Mouse (Mus musculus): ENCODE results near the gene Lpcat2.
"Not testable (repeated sequence)": the region's sequence is repeated elsewhere in the genome, so short reads cannot be mapped to it uniquely, and the experiment has no call there.

Lpcat2 gene

DNA sequence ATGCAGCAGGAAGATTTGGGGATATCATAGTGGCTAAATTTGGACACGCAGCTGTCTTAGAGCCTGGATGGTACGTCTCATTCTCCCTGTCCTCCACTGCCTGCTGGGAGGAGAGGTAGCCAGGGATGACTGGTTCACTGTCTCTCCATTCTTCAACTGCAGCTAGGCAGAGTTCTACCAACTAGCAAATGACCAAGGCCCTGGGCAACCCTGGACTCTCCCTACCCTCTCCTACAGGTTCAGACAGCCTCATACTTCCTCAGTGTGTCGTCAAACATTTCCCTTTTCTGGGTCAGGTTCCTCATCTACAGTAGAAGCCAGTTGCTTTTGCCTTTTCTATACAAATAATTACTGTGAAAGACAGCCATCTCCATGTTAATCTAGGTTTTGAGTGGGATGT is 466 bp upstream of the Lpcat2 start:
- no peak for DNase-seq

DNA sequence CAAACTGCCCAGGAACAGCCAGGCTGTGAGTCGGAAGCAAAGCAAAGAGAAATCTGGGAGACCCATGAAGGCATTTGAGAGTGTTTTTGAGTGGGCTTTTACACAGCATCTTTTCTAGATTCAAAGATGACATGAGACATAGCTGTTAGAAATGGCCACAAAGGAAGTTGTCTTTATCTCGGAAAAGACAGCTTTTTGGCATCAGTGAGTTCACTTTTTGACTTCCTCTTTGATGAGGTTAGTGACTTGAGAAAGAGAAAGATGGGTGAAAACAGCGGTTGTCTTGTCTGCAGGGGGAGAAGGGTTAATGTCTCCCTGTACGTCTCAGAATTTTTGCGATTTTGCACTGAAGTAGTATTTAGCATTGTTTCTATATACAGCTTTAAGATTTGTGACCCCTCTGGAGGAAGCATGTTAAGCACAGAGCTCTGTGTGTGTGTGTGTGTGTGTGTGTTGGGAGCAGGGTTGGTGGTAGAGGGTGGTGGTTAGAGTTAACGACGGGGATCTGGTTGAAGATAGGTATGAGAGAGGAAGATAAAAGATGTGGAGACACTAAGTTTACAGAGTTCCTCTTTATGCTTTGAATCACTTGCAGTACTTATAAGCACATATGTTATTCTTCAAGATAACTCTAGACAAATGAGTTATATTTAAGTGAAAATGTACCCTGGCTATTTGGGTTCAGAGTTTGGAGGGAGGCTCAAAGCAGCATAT is 1.3 kb downstream of the Lpcat2 start:
- no peak for DNase-seq

DNA sequence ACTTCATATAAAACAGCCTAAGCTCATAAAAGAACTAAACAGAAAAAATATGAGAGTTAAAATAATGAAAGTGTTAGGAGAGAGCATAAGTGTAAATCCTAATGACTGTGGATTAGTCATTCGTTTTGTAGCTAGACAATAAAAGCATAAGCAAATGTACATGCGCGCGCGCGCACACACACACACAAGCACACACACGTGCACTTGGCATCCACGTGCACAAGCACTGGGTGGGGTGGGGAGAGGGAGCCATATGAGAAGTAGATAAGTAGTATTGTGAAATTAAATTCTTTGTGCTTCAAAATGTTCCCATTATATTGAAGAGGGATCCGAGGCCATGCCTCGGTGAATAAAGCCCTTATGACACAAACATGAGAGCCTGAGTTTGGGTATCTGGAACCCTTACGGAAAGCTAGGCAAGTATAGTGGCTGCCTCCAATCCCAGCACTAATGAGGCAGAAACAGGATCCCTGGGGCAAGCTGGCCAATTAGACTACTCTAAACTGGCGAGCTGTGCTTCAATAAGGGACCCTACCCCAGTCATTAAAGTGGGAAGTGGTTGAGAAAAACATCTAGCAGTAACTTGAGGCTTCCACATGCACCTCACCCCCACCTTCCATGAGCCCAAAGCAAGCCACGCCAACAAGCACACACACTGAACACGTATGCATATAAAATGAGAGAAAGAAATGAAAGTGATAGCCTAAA is 3.5 kb downstream of the Lpcat2 start:
- DNase-seq = no peak

DNA sequence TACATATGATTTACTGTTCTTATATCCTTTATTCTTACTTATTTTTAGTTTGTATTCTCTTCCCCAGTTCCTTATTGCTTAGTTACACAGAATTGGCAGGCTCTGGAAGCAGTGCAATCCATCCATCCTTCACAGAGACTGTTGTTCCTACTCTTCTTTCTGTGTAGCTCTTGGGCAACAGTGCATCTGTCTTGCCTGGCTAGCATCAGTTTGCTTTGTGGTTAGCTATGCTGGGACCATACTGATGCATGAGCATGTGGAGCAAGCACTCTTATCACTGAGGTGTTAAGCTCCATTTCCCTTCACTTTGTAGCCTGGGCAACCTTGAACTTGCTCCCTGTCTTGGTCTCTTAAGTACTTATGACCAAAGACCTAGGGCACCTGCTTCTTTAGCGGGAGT is 6.8 kb downstream of the Lpcat2 start:
- DNase-seq = no peak

DNA sequence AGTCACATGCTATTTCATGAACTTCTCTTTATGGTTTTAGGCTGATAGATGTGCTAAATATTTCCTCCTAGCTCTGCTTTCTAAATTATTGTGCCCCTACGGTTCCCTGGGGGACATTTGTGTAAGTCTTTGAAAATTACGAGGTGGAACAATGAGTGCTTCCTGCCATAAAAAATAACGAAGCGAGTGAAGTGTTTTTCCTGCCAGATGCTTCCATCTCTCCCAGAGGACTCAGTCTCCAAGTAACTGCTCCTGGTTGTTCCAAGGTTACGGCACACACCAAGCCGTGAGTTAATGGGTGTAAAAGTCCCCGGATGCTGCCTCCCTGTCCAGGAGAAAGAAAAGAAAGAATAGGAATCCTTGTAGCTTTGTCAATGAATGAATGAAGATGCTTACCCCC is 15.1 kb downstream of the Lpcat2 start:
- no peak for DNase-seq

DNA sequence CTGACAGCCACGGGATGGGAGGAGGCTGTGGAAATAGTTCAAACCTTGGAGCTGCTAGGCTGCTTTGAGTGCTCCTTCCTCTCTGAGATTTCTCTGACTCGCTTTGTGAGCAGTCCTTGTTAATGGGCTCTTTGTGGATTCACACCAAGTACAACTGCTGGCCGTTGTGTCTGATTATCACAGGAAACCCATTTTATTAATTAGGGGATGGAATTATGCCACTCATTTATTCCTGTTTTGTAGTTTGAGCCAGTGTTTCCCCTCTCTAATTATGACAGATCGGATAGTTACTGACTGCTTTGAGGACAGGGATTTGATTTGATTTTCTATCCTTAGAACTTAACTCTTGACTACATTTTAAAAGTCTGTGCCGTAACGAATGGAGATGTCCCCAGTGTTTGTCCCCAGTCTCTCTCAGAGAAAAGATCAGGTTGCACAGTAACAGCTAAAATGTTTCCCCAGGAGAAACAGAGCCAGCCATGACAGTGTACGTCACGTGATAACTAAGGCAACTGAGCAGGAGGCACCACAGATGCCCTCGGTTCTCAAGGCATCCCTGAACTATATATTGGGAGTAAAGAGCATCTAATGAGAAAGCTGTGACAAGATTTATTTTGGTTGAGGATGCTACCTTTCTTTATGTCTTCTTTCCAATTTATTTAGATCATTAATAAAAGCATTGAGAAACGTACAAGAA is 17.1 kb downstream of the Lpcat2 start:
- DNase-seq = no peak

DNA sequence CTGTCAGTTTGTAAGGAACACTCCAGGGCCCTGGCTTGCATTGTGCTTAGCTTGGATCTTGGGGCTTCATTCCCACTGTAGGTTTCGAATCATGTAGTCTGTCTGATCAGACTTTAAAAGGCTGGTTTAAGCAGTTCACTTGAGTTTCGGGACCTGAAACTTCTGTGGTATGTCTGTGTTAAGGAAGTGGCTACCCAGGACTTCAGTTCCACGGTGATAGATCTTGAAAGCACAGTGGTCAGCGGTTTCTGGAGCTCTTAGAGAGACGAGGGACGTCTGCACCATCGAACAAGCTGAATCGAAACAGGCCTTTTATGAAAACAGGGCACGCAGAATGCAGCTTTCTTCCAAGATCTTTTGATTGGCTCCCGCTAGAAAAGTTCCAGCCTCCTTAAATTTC is 20.7 kb downstream of the Lpcat2 start:
- DNase-seq = no peak

DNA sequence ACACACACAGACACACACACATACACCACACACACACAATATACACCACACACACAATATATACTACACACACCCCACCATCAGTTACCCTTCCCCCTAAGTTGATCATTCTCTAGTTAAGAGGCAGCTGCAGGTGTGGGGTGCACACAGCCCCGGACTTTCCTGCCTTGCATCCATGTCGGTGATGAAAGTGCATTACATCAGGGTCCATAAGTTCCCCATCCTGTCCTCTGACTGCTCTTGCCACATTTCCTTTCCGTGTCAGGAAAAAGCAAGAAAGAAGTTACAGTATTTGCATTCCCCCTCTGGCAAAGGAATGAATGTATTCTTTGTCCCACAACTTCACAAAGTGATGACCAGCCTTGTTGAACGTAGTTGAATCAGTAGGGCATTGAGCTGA is 26.1 kb downstream of the Lpcat2 start:
- no peak for DNase-seq

DNA sequence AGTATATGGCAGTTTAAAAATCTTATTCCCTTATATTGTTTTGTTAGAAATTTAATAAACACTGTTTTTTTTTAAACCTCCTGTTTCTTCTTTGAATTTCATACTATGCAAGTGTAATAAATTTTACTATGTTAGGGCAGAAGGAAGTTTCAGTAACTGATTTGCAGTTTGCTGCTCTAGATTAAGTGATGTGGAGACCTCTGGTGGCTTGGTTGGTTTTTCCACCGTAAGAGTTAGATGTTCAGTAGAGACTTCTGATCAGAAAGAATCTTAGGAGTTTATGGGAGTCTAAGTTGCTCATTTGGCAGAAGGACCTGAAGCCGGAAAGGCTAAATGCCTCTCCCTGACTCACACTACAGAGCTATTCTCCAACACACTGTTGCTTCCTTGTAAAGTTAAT is 28.6 kb downstream of the Lpcat2 start:
- DNase-seq = no peak

DNA sequence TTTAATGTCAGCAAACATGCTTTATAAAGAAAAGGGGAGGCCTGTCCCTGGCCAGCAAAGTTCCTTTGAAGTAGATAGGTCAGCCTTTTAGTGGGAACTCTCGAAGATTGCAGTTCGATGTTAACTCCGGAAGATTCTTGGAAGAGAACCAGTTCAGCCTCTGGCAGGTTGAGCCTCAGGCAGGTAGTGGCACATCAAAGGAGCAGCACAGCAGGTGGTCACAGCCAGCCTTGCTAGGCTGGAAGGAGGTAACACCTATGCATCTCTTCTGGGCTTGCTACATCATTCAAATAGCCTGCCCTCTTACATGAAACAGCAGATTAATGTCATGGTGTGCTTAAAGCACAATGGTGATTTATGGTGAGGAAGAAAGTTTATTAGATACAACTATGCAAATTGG is 37.1 kb downstream of the Lpcat2 start:
- DNase-seq = not testable (repeated sequence)

DNA sequence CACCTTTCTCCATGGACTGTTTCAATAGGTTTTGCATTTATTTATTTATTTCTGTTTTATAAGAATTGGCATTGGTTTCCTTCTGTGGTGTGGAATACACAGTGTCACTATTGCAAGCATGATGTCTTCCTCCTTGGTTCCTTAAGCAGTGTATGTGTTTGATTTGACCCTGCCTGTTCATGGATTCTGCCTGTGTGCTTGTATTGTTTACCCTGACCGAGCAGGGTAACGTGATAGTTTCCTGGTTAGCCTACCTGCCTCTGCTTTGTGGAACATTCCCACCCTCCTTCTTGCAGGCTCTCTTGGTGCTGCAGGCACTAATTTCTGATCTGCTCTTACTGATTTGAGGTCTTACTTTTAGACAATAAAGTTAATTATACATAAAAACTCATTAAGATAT is 38.7 kb downstream of the Lpcat2 start:
- no peak for DNase-seq

DNA sequence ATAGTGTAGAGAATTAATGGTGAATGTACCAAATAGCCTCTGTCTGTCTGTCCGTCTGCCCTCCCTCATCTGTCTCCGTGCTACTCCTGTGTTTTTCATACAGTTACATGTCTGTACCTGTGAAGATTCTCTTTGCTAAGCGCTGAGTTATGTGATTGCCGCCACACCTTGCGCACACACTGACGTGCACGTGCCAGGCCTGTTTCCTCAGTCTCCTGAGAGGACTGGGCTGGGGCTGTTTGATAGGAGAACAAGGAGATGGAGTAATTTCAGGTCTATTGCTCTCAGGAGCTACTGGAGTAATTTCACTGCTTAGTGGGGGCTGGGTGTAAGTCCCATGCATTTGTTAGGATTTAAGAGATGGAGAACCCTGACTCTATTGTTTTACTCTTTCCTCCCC is 39.9 kb downstream of the Lpcat2 start:
- DNase-seq = no peak

DNA sequence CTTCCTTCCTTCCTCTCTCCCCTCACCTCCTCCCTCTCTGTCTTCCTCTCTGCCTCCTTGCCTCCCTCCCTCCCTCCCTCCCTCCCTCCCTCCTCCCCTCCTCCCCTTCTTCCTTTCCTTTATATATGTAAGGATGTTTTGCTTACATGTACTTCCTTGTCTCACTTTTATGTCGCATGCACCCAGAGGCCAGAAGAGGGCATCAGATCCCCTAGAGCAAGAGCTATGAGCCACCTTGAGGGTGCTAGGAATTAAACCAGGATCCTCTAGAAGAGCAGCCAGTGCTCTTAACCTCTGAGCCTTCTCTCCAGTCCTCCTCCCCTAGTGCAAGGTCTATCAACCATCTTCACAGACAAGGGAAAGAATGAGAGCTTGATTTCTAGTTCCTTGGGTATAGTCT is 40.9 kb downstream of the Lpcat2 start:
- no peak for DNase-seq

DNA sequence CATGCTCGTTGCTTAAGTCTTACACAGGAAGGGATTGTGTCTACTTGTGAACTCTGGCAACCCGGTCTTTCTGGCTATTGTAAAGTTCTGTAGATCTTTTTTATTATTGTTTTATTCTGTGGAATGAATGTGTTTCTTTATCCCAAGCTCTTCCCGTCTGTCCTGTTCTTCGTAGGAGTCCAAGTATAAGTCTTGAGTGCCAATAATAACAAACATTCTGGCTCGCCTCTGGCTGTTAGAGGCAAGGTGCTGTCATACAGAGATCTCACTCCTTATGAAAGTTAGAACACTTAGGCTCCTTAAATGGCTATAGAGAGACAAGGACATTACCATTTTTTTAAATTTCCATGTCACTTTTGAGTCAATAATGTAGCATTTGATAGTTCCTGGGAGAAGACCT is 41.5 kb downstream of the Lpcat2 start:
- no peak for DNase-seq

DNA sequence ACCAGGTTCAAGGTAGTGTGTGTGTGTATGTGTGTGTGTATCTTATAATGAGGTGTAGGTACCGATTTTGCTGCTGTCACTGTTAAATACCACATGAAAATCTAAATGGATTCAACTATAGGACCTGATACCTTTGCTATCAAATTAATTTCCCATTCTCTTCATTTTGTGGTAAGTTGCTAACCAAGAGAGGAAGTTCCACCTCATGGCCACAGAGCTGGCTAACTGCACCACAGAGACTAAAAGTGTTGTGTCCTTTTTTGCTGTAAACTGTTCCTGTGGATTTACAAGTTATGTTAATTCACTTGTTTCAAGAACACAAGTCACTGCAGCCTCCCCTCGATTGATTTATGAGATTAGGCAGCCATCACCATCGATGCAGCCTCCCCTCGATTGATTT is 42.7 kb downstream of the Lpcat2 start:
- DNase-seq = no peak

DNA sequence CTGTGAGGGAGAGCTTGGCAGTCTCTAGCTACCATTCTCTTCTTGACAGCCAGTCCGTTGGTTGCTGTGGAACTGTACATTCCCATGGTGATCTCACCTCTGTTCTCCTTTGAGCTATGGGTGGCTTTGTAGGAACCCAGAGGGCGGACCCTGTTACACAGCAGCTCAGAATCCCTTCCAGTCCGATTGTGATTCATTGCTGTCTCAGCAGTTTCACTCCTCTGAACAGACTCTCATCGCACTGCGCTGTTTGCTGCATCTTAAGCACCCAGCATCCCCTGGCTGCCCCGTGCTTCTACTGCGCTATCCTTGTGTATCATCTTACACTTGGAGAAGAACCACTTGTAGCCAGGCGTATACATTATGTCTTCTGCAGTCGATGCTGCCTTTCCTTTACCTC is 44.5 kb downstream of the Lpcat2 start:
- DNase-seq = no peak

DNA sequence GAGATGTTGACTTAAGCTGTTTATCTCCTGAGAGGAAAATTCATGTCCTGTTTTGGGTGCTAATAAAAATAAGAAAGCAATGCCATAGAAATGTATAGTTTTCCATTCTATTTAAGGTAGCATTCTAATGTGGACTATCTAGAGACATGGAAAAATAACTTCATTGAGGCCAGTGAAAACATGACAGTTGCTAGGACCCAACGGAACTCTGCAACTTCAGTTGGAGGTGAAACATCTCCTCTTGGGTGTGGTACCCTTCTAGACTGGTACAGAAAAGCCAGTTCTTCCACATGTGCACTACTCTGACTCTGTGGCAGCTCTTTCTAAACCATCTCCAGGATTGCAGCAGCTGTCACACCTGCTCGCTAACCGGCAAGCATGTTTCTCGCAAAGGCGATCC is 46.0 kb downstream of the Lpcat2 start, which contains the start of gene Capns2:
Capns2 (plus strand) TSS at position 301 of the 400 bp plus-strand sequence.
- DNase-seq = no peak

DNA sequence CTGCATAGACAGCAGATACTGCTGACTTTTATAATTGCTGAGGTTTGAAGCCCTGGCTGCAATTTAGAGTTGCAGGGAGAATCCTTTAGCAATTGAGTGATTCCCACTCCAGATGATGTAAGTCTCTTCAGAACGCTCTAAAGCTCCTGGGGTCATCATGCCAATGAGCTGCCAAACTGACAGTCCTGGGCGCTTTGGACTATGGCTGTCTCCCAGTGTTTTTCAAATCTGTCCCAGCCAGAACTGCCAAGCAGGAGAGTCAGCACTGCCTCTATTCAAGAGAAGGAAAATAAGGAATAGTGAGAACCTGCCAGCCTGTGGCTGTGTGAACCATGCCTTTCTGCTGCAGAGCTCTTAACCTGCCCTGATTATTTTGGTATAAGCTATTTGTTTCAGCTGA is 47.8 kb downstream of the Lpcat2 start:
- no peak for DNase-seq

DNA sequence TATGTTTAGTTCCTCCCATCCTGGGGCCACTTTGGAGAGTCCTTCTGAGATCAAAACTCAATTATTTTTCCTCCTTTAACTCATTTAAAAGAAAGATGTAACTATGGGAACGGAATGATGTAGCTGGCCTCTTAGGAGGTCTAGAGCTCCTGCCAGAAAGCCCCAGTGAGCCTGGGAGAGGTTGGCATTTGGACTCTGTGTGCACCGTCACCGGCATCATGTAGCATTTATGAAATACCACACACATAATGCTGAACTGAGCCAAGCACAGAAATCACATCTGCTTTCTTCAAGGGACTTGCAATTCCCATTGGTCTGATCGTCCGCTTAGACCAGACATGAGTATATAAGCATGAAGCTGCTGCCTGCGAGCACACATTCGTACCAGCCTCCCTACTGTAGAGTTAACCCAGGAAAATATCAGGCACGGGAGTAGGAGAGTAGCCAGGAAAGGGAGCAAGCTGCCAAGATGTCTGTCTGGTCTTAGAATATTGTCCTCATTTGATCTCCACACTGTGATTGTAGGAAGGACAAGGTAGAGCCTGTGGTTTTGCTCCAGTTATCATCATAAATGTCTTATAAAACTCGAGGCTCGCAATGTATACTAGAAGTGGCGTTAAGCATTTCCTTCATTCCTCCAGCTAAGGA is 48.5 kb downstream of the Lpcat2 start:
- DNase-seq = no peak

DNA sequence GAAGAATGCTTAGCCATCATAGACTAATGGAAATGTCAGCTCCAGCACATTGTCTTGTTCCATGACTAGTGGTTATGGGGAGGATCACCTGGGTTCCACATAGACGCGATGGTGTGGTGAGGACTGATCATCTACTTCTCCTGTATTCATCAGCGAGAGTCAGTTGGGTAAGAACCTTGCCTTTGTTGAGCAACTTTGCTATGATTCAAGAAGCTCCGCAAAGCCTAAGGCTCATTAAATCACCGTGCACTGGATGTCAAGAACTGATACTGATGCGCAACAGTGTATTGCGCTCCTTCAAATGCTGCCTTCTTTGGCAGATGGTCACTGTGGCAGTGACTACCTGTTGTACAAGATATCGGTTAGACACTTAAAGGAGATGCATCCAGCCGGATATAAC is 51.4 kb downstream of the Lpcat2 start:
- no peak for DNase-seq

DNA sequence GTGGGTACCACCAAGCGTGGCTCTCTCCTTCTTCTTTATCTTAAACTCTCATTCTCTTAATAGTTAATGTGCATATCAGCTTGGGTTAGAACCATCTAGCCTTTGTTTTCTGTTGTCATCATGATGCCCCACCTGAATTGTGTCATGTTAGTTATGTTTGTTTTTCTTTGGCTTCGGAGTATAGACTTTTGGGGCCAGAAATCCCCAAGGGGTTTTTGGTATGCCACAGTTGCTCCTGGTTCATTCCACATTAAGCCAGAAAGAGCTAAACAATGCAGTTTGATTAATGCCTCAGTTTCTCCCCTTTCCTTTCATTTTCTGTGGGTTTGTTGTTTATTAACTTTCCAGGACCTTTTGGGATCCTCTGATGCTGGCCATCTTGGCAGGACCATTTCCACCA is 53.3 kb downstream of the Lpcat2 start:
- DNase-seq = no peak

DNA sequence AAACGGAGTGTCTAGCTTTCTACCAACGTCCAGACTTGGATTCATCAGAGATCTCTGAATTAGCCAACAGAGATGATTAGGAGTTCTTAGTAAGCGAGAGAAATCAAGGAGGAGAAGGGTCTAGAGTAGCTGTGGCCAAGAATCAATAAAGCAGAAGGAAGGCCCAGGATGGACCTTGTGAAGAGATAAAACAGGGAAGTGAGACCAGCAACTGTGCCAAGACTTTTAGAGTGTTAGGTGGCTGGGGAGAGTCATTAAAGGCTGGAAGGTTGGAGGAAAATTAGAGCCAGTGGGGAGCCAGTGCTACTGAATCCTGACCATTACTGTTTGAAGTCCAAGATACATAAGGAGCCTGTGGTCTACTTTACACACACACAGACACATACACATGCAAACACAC is 56.3 kb downstream of the Lpcat2 start:
- DNase-seq = no peak

DNA sequence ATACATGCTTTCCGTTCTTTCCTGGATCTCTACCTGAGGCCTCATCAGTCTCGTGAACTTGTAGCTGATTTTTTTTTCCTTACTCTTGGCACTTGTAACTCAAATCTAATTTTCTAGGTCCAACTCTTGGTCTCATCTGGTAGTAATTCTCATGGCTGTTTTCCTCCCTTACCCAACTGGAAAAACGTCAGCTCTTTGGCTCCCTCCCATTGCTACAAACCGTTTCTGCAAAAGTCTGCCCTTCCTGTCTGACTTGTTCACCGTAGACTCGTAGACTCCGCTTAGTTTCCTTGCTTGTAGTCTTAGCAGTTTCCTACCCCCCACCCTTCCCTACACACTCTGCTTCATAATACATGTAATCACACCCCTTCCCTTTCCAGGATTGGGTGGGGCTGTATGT is 58.3 kb downstream of the Lpcat2 start:
- DNase-seq = no peak

DNA sequence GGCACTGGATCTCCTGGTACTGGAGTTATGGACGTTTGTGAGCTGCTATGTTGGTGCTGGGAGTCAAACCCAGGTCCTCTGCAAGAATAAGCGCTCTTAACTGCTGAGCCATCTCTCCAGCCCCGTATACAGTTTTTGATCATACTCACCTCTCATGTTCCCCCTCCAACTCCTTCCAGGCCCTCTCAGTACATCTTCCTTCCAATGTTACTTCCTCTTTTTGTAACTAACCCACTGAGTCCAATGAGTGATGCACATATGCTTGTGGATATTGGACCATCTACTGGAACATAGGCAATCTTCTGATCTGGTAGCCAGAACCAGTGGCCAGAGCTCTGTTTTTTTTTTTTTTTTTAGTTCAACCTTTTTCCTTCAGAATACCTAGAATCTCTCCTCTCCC is 60.9 kb downstream of the Lpcat2 start:
- DNase-seq = no peak
